ENCODE assay signal across 11 mouse cellular contexts in genomic region chr1:185070062-185070852, GRCm38 (mm10).
A peak's percentile ranks its signal among the peaks of the same experiment; 100 is the strongest.
DNase-seq lines count a peak whose midpoint lies in the region; ATAC-seq lines count a peak whose summit lies in the region.
"Had no signal": no experiment of that assay in that cellular context is flagged by ENCODE, and none has a peak within 500 bp of the region (broad histone marks: within the 10 kb centered on the region; RNA-seq: fewer than 3 reads in every experiment).

No protein-coding gene starts in this region.

- no peak overlapping the region for H3K4me2 ChIP-seq in liver, embryonic 16.5 days (ENCODE audit: low read depth, low read length)
- H3K4me2 ChIP-seq: hindbrain, embryonic 15.5 days; limb, embryonic 15.5 days had no signal

- intact Hi-C loops in left cerebral cortex, postnatal 10 days (cut with DNase I) = no loop called here

- H3K27me3 ChIP-seq in liver, embryonic 16.5 days (ENCODE audit: control insufficient read depth, insufficient read depth, low read depth, low read length) = no peaks in the 10 kb centered on the region
- H3K27me3 ChIP-seq: hindbrain, embryonic 15.5 days; limb, embryonic 15.5 days had no signal

- H3K27ac ChIP-seq in liver, embryonic 16.5 days (ENCODE audit: low read length) = no peak overlapping the region
- H3K27ac ChIP-seq: hindbrain, embryonic 15.5 days; limb, embryonic 15.5 days had no signal

- peak; percentile 43 for ATAC-seq in liver, embryonic 16.5 days (ENCODE audit: low read depth)

- DNase-seq in adrenal gland, adult 8-10 months = peak; percentile 11
- no peak for DNase-seq in adrenal gland, adult 18-20 months (ENCODE audit: low spot score in 2 of 2)
- DNase-seq in left cerebral cortex, adult 11 months (ENCODE audit: low spot score) = peak; percentile 3
- no peak for DNase-seq in left cerebral cortex, postnatal 10 days (ENCODE audit: extremely low spot score in 1 of 2, low spot score in 2 of 2)
- peak; percentile 63 for DNase-seq in brain, adult 2 months (ENCODE audit: low read depth, low spot score)
- DNase-seq in cerebellum, adult 8-10 months = no peak
- no peak for DNase-seq in testis, postnatal 14 days (ENCODE audit: low spot score)
- DNase-seq: cerebellum, adult 2 months had no signal

- no peaks in the 10 kb centered on the region for H3K9me3 ChIP-seq in liver, embryonic 16.5 days (replicated peaks; ENCODE audit: control insufficient read depth, low read length)
- H3K9me3 ChIP-seq: hindbrain, embryonic 15.5 days; limb, embryonic 15.5 days had no signal

- 65% methylated on average over 10 of the region's 10 CpGs for WGBS in liver, embryonic 16.5 days (ENCODE audit: insufficient replicate concordance)

- no peaks in the 10 kb centered on the region for H3K36me3 ChIP-seq in liver, embryonic 16.5 days (ENCODE audit: control insufficient read depth, insufficient read depth)
- H3K36me3 ChIP-seq: hindbrain, embryonic 15.5 days; limb, embryonic 15.5 days had no signal

- no peaks in the 10 kb centered on the region for H3K4me1 ChIP-seq in liver, embryonic 16.5 days (ENCODE audit: control insufficient read depth, low read depth, low read length)
- H3K4me1 ChIP-seq: hindbrain, embryonic 15.5 days; limb, embryonic 15.5 days had no signal

- H3K4me3 ChIP-seq in liver, embryonic 16.5 days (ENCODE audit: low read depth, low read length) = no peak overlapping the region
- H3K4me3 ChIP-seq: hindbrain, embryonic 15.5 days; limb, embryonic 15.5 days had no signal

- no peak overlapping the region for H3K9ac ChIP-seq in liver, embryonic 16.5 days (ENCODE audit: low read depth, low read length)
- H3K9ac ChIP-seq: hindbrain, embryonic 15.5 days; limb, embryonic 15.5 days had no signal

Comparison
In these comparisons a context has a peak if more than half of its experiments do, and no peak if none do; other contexts are left out.
1. DNase-seq: peak in adrenal gland, adult 8-10 months (single experiment), left cerebral cortex, adult 11 months (single experiment) and brain, adult 2 months (single experiment); none in adrenal gland, adult 18-20 months (0 of 2), left cerebral cortex, postnatal 10 days (0 of 2), cerebellum, adult 8-10 months (single experiment) and testis, postnatal 14 days (single experiment).